Comparison of ENCODE assay signal across 9 mouse cellular contexts in genomic region chr11:35231361-35232090, GRCm38 (mm10).
A peak's percentile ranks its signal among the peaks of the same experiment; 100 is the strongest.
DNase-seq lines count a peak whose midpoint lies in the region; ATAC-seq and TF ChIP-seq lines count a peak whose summit lies in the region.
"Had no signal": no experiment of that assay in that cellular context is flagged by ENCODE, and none has a peak within 500 bp of the region (broad histone marks: within the 10 kb centered on the region; RNA-seq: fewer than 3 reads in every experiment).

No protein-coding gene starts in this region.

- no peak for ATAC-seq in kidney, embryonic 16.5 days (ENCODE audit: low FRiP score, low TSS enrichment)
- no peak for ATAC-seq in CD4-positive, CD25-positive, alpha-beta regulatory T cell, adult 4 months

- H3K9ac ChIP-seq in kidney, embryonic 16.5 days (replicated peaks; ENCODE audit: low read length), result no peak overlapping the region
- H3K9ac ChIP-seq: midbrain, embryonic 12.5 days had no signal

- H3K4me3 ChIP-seq in left cerebral cortex, adult 2 months, result no peak overlapping the region
- H3K4me3 ChIP-seq in kidney, embryonic 16.5 days (ENCODE audit: low read length), result no peak overlapping the region
- H3K4me3 ChIP-seq: midbrain, embryonic 12.5 days had no signal

- peak; percentile 52 for DNase-seq in left cerebral cortex, postnatal 4 days
- DNase-seq in left cerebral cortex, adult 2 months (ENCODE audit: extremely low spot score in 1 of 2, low spot score in 2 of 2), result no peak
- DNase-seq in brain, embryonic 14.5 days (ENCODE audit: low read depth), result peak; percentile 60
- DNase-seq in heart, adult 11 months, result peak; percentile 97
- DNase-seq in MN1 (ENCODE audit: low spot score), result no peak
- no peak for DNase-seq in spleen, postnatal 36 days (ENCODE audit: low spot score in 2 of 2)

- no peak overlapping the region for H3K27ac ChIP-seq in left cerebral cortex, adult 2 months
- peak overlapping the region; percentile 12; the same call in 1 of the 2 replicates for H3K27ac ChIP-seq in kidney, embryonic 16.5 days (ENCODE audit: low read length)
- H3K27ac ChIP-seq: midbrain, embryonic 12.5 days had no signal

- no peaks in the 10 kb centered on the region for H3K36me3 ChIP-seq in kidney, embryonic 16.5 days (ENCODE audit: insufficient read depth, low read length)
- H3K36me3 ChIP-seq: midbrain, embryonic 12.5 days had no signal

- 69% methylated on average over 10 of the region's 10 CpGs for WGBS in kidney, embryonic 16.5 days

- TF ChIP-seq POLR2A in brain, embryonic 14.5 days (IDR thresholded peaks at IDR 0.05; ENCODE audit: borderline replicate concordance, extremely low read depth, insufficient read depth, insufficient read length, poor library complexity, severe bottlenecking), result no peak

- no peaks in the 10 kb centered on the region for H3K27me3 ChIP-seq in kidney, embryonic 16.5 days (ENCODE audit: insufficient read depth, low read length)

- no peak for TF ChIP-seq CTCF in left cerebral cortex, adult 2 months (IDR thresholded peaks at IDR 0.05)
- no peak for TF ChIP-seq CTCF in brain, embryonic 14.5 days (IDR thresholded peaks at IDR 0.05; ENCODE audit: borderline replicate concordance, extremely low read depth, insufficient read depth, insufficient read length)

- H3K4me1 ChIP-seq in kidney, embryonic 16.5 days (ENCODE audit: insufficient read depth, low read length), result no peaks in the 10 kb centered on the region
- H3K4me1 ChIP-seq: midbrain, embryonic 12.5 days had no signal

- intact Hi-C loops in left cerebral cortex, postnatal 4 days (cut with DNase I), result no loop called here
- intact Hi-C loops in left cerebral cortex, adult 2 months (cut with DNase I), result no loop called here

- no peaks in the 10 kb centered on the region for H3K9me3 ChIP-seq in kidney, embryonic 16.5 days (ENCODE audit: low read length)
- H3K9me3 ChIP-seq: midbrain, embryonic 12.5 days had no signal

- H3K4me2 ChIP-seq in kidney, embryonic 16.5 days (replicated peaks; ENCODE audit: low read depth, low read length), result no peak overlapping the region
- H3K4me2 ChIP-seq: midbrain, embryonic 12.5 days had no signal

Comparison
In these comparisons a context has a peak if more than half of its experiments do, and no peak if none do; other contexts are left out.
1. DNase-seq: peak in left cerebral cortex, postnatal 4 days (single experiment), brain, embryonic 14.5 days (single experiment) and heart, adult 11 months (single experiment); none in left cerebral cortex, adult 2 months (0 of 2), MN1 (single experiment) and spleen, postnatal 36 days (0 of 2).